ENCODE assay signal across 8 mouse cellular contexts in the genomic region with DNA sequence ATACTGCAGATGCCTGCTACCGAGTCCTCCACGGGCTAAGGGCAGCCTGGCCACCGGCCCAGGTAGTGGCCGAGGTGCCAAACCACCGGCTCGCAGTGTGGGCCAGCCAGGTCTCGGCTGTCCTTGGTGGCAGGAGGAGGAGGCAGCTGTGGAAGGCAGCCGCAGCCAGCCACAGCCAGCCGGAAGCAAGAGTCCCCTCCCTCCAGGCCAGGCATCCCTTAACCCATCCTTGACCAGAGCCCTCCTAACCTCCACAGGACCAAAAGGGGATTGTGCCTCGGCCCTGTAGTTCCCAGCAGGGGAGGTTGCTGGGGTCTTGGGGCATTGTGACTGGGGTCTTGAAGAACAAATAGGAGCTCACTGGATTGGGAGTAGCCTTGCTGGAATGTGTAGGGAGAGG. TPM values are rescaled to one million over a fixed set of nuclear protein-coding genes. Genes with fewer than 3 reads are reported as not detected.
DNase-seq lines count a peak whose midpoint lies in the region; ATAC-seq lines count a peak whose summit lies in the region.

No protein-coding gene starts in this region.

- H3K4me1 ChIP-seq in forebrain, embryonic 14.5 days (ENCODE audit: control insufficient read depth, insufficient read depth, low read length) = peaks cover 26% of the 10 kb centered on the region
- peaks cover 71% of the 10 kb centered on the region for H3K4me1 ChIP-seq in hindbrain, embryonic 13.5 days (replicated peaks)
- peaks cover 58% of the 10 kb centered on the region for H3K4me1 ChIP-seq in liver, embryonic 11.5 days (replicated peaks; ENCODE audit: control insufficient read depth, insufficient read depth, low read length)

- peaks cover 8% of the 10 kb centered on the region; the same call in 1 of the 2 replicates for H3K27me3 ChIP-seq in forebrain, embryonic 14.5 days (replicated peaks; ENCODE audit: control insufficient read depth, insufficient read depth, low read length)
- peaks cover 54% of the 10 kb centered on the region for H3K27me3 ChIP-seq in hindbrain, embryonic 13.5 days
- H3K27me3 ChIP-seq in liver, embryonic 11.5 days (replicated peaks; ENCODE audit: control insufficient read depth, insufficient read depth, low read length) = peaks cover 2% of the 10 kb centered on the region

- no peak overlapping the region for H3K4me3 ChIP-seq in forebrain, embryonic 14.5 days (ENCODE audit: low read depth, low read length)
- H3K4me3 ChIP-seq in hindbrain, embryonic 13.5 days = peak overlapping the region; percentile 29
- H3K4me3 ChIP-seq in liver, embryonic 11.5 days (ENCODE audit: low read depth, low read length) = peak overlapping the region; percentile 26; the same call in 1 of the 2 replicates

- H3K9me3 ChIP-seq in forebrain, embryonic 14.5 days (replicated peaks; ENCODE audit: control insufficient read depth, low read length) = no peaks in the 10 kb centered on the region
- no peaks in the 10 kb centered on the region for H3K9me3 ChIP-seq in hindbrain, embryonic 13.5 days
- H3K9me3 ChIP-seq in liver, embryonic 11.5 days (ENCODE audit: control insufficient read depth, low read length) = no peaks in the 10 kb centered on the region

- DNase-seq in thymus, postnatal 25 days = peak; percentile 25
- DNase-seq in thymus, postnatal 14 days = no peak
- DNase-seq in forebrain, embryonic 14.5 days (ENCODE audit: low spot score) = no peak
- DNase-seq in liver, embryonic 11.5 days (ENCODE audit: low spot score) = no peak
- peak; percentile 54 for DNase-seq in neural tube, embryonic 10.5 days (ENCODE audit: extremely low spot score, low spot score)
- no peak for DNase-seq in urinary bladder, postnatal 36 days (ENCODE audit: low spot score in 2 of 2)
- DNase-seq in ovary, postnatal 10 days (ENCODE audit: low spot score) = no peak

- no peak for ATAC-seq in forebrain, embryonic 14.5 days
- no peak for ATAC-seq in hindbrain, embryonic 13.5 days (ENCODE audit: low FRiP score)
- no peak for ATAC-seq in liver, embryonic 11.5 days (replicated peaks; ENCODE audit: low FRiP score)

- peaks cover 41% of the 10 kb centered on the region for H3K36me3 ChIP-seq in forebrain, embryonic 14.5 days (ENCODE audit: control insufficient read depth, insufficient read depth, low read length)
- H3K36me3 ChIP-seq in hindbrain, embryonic 13.5 days = peaks cover 47% of the 10 kb centered on the region
- H3K36me3 ChIP-seq in liver, embryonic 11.5 days (ENCODE audit: control insufficient read depth, insufficient read depth, low read length) = peaks cover 25% of the 10 kb centered on the region

- 3% methylated on average over 10 of the region's 10 CpGs for WGBS in forebrain, embryonic 14.5 days
- 3% methylated on average over 9 of the region's 10 CpGs for WGBS in hindbrain, embryonic 13.5 days
- WGBS in liver, embryonic 11.5 days = 11% methylated on average over 10 of the region's 10 CpGs

- peak overlapping the region; percentile 17; the same call in 1 of the 2 replicates for H3K4me2 ChIP-seq in forebrain, embryonic 14.5 days (ENCODE audit: low read length)
- peak overlapping the region; percentile 44 for H3K4me2 ChIP-seq in hindbrain, embryonic 13.5 days
- H3K4me2 ChIP-seq in liver, embryonic 11.5 days = peak overlapping the region; percentile 52

- no peak overlapping the region for H3K9ac ChIP-seq in forebrain, embryonic 14.5 days (ENCODE audit: low read length)
- peak overlapping the region; percentile 49; the same call in 1 of the 2 replicates for H3K9ac ChIP-seq in hindbrain, embryonic 13.5 days
- H3K9ac ChIP-seq in liver, embryonic 11.5 days (ENCODE audit: low read depth, low read length) = 0 out of 2 replicates have a peak overlapping the region, but pooled peaks have one; percentile 30

- H3K27ac ChIP-seq in forebrain, embryonic 14.5 days (ENCODE audit: low read depth, low read length) = no peak overlapping the region
- no peak overlapping the region for H3K27ac ChIP-seq in hindbrain, embryonic 13.5 days
- H3K27ac ChIP-seq in liver, embryonic 11.5 days (ENCODE audit: low read depth, low read length) = no peak overlapping the region

RNA-seq across cellular contexts. Expression of gene Aes, which starts 4.9 kb away (rescaled TPM):
- 415 and 532 TPM in 2 replicates for polyA plus RNA-seq in forebrain, embryonic 14.5 days (2014; fragmentation: Nextera tagmentation; extraction: Ambion mirVana)
- 545 and 558 TPM in 2 replicates for polyA plus RNA-seq in hindbrain, embryonic 13.5 days (2015; fragmentation: Nextera tagmentation; extraction: Ambion mirVana)
- polyA plus RNA-seq in liver, embryonic 11.5 days (2014; fragmentation: Nextera tagmentation; extraction: Ambion mirVana) = 213 and 229 TPM in 2 replicates

RNA-seq across cellular contexts. Expression of gene Tle2, which starts 10.1 kb away (rescaled TPM):
- 12.0 and 17.2 TPM in 2 replicates for polyA plus RNA-seq in forebrain, embryonic 14.5 days (2014; fragmentation: Nextera tagmentation; extraction: Ambion mirVana)
- polyA plus RNA-seq in hindbrain, embryonic 13.5 days (2015; fragmentation: Nextera tagmentation; extraction: Ambion mirVana) = 27.7 and 28.9 TPM in 2 replicates
- 5.1 and 6.9 TPM in 2 replicates for polyA plus RNA-seq in liver, embryonic 11.5 days (2014; fragmentation: Nextera tagmentation; extraction: Ambion mirVana)

RNA-seq across cellular contexts. Expression of gene Gna11, which starts 19.2 kb away (rescaled TPM):
- 97.6 and 98.9 TPM in 2 replicates for polyA plus RNA-seq in forebrain, embryonic 14.5 days (2014; fragmentation: Nextera tagmentation; extraction: Ambion mirVana)
- polyA plus RNA-seq in hindbrain, embryonic 13.5 days (2015; fragmentation: Nextera tagmentation; extraction: Ambion mirVana) = 79.8 and 82.4 TPM in 2 replicates
- 46.4 and 47.0 TPM in 2 replicates for polyA plus RNA-seq in liver, embryonic 11.5 days (2014; fragmentation: Nextera tagmentation; extraction: Ambion mirVana)

RNA-seq across cellular contexts. Expression of gene Tle6, which starts 36.7 kb away (rescaled TPM):
- 2.4 and 2.5 TPM in 2 replicates for polyA plus RNA-seq in forebrain, embryonic 14.5 days (2014; fragmentation: Nextera tagmentation; extraction: Ambion mirVana)
- 3.0 and 4.2 TPM in 2 replicates for polyA plus RNA-seq in hindbrain, embryonic 13.5 days (2015; fragmentation: Nextera tagmentation; extraction: Ambion mirVana)
- 13.2 and 16.7 TPM in 2 replicates for polyA plus RNA-seq in liver, embryonic 11.5 days (2014; fragmentation: Nextera tagmentation; extraction: Ambion mirVana)

RNA-seq across cellular contexts. Expression of gene Gna15, which starts 40.2 kb away (rescaled TPM):
- 0.90 and 1.2 TPM in 2 replicates for polyA plus RNA-seq in forebrain, embryonic 14.5 days (2014; fragmentation: Nextera tagmentation; extraction: Ambion mirVana)
- polyA plus RNA-seq in hindbrain, embryonic 13.5 days (2015; fragmentation: Nextera tagmentation; extraction: Ambion mirVana) = 1.2 and 1.7 TPM in 2 replicates
- 10.1 and 11.3 TPM in 2 replicates for polyA plus RNA-seq in liver, embryonic 11.5 days (2014; fragmentation: Nextera tagmentation; extraction: Ambion mirVana)

Comparison
In these comparisons a context has a peak if more than half of its experiments do, and no peak if none do; other contexts are left out.
1. DNase-seq: peak in thymus, postnatal 25 days (single experiment) and neural tube, embryonic 10.5 days (single experiment); none in thymus, postnatal 14 days (single experiment), forebrain, embryonic 14.5 days (single experiment), liver, embryonic 11.5 days (single experiment), urinary bladder, postnatal 36 days (0 of 2) and ovary, postnatal 10 days (single experiment).
2. Peak in every context shown above with its lines, with median percentiles within 50 percentile points of each other: H3K4me2 ChIP-seq.